Mouse (Mus musculus): ENCODE data around the gene Als2cr12.
"Not testable (repeated sequence)": the region's sequence is repeated elsewhere in the genome, so short reads cannot be mapped to it uniquely, and the experiment has no call there.

The Als2cr12 gene

DNA sequence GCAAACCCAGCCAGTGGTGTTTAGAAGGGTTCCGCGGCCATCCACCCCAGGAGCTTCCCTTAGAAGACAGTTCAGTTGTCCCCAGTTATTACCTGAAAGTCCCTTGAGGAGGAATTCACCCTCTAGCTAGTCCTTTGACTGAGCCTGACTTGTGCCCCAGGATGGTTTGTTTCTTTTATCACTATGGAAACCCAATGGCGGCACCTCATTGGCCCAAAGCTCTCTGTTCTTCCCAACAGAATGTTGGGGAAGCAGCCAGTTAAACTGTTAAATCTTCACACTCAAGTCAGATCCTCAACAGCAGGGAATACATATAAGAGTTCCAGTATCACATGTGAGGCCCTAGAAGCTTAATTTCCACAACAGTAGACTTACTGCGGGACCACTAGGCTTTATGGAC lies at the start of gene Als2cr12:
Als2cr12 (minus strand) TSS at position 180 of the 400 bp plus-strand sequence.
- not testable (repeated sequence) for DNase-seq (ENCODE audit: low spot score in 2 of 2)

DNA sequence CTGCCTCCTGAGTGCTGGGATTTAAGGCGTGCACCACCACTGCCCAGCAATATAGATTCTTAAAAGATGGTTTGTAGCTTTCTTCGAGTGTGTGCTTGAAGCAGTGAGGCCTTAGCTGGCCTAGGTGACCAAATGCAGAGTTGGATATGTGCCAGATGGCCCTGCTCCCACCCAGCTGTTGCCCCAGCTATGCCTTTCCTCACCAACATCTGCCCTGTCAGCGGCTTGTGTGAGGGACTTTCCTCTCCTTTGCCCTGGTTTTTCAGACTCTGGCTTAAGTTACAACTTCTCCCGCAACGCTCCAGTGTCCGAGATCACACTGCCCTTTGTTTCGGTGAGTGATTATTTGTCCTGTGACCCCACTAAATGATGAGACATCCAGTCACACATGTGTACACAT lies 48.9 kb upstream of the Als2cr12 start:
- DNase-seq (ENCODE audit: low spot score in 2 of 2) = no peak

DNA sequence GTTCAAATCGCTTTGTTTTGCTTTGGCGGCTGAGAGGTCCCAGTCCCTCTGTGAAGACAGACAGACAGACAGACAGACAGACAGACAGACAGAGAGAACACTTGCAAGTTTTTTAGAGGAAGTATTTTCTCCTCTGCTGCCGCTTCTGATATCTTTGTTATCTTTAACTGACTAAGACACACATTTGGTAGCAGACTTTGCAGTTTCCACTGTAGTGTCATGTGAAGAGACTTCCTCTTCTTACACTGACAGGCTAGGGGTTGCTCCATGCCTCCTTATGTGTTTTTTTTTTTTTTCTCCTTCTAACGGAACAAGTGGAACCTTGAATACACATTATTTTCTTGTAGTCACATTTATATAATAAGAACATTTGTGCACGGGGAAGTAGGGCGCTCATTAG lies 47.5 kb upstream of the Als2cr12 start:
- DNase-seq (ENCODE audit: low spot score in 2 of 2) = no peak

DNA sequence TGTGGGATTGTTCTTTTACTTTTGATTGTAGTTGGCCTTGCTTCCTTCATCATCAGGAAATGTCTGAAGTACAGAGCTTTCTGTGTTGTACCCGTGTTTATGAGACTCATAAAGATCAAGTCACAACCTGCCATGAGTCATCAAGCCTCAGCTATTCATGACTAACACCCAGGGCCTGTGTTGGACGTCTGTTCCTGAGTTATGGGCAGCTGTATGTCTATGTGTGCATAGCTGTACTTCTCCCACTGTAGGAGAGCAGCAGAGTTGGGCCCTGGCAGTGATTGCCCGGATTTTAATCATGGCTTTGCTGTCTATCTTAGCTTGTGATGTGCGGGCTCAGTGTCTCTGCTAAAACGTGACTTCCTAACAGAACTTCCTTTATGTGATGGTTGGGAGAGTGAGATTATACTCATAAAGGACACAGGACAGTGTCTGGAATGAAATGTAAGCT lies 46.8 kb upstream of the Als2cr12 start:
- DNase-seq (ENCODE audit: low spot score in 2 of 2) = no peak

DNA sequence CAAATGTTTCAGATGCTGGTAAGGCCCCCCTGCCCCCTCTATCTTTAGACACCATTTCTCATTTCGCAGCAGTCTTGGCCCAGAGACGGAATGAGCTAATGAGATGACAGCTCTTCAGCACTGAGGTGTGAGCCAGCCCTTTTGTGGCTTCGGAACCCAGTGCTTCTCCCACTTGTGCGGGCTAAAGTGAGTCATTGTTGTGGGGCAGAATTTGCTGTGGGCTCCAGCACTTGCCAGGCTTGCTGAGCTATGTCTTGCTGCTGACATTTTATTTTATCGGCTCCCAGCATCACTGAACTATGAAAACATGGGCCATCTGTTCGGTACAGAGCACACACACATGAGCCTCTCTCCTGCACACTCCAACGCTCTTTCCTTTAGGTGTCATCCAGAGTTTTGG lies 43.7 kb upstream of the Als2cr12 start:
- peak; percentile 26 to 41 for DNase-seq (ENCODE audit: low spot score in 2 of 2)

DNA sequence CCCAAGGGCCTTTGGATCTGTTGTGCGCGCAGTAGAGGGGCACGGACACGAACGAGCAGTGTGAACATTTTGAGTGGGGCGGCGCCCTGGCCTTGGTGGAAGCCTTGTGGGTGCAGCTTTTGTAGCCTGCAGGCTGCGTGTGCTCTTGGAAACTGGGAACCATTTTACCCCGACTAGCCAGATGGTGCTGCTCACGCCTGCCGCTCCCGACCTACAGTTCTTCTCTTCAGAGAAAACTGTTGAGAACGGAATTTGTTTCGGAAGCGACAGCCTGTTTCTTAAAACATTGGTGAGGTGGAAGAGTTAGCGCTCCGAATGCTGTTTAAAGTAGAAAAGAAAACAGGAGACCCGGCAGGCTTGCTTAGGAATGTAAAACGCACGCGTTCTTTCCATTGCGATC lies 41.2 kb upstream of the Als2cr12 start:
- DNase-seq (ENCODE audit: low spot score in 2 of 2) = peak; percentile 28 to 43

DNA sequence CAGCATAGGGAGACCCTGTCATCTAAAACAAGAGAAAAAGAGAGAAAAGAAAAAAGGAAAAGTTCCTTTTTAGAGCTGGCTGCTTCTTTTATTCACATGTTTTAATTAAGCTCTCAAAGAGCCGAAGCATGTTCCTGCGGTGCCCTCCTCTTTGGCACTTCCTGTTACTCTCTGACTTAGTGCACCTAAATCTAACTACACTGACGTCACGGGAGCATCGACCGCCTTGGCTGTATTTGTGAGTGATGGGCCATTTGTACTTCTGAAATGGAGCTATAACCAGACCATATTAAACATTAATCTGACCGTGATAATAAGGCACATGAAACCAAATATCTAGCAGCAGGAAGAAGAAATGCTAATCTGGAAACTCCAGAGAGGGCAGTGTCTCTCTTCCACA lies 40.2 kb upstream of the Als2cr12 start:
- DNase-seq (ENCODE audit: low spot score in 2 of 2) = no peak

DNA sequence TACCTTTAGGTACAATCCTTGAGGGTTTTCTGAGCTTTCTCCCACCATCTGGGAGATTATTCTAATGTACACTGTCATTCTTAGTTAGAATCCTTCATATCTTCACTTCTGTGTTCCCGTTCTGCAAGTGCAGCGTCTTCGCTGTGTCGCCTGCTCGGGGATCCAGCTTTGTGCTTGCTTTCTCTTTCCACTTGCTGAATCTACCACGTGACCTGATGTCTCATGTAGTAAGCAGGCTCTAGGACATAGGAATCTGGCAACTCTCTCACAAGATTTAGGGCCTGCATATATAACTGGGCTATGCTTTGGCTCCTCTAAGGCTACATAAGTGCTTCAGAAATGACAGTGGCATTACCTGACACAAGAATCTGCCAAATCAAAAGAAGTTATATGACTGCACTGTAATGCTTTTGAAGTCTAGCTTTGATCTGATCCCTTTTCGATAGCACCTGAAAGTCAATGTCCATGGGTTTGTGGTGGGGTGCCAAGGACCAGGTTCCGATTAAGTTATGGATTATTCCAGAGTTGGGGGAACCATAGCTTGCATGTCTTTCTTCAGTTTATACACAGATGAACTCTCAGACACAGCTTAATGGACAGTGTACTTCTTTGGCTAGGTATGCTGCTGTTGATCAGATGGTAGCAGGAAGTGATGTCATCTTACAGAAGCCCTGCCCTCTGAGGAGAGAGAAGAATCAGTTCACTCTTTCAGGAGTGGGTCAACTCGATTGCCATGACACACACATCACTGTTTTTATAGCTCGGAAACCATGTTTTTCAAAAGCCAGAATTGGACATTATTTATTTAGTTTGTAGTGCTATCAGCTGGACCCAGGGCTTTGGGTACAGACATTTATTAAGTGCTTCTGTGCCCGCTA lies 38.5 kb upstream of the Als2cr12 start:
- no peak for DNase-seq (ENCODE audit: low spot score in 2 of 2)

DNA sequence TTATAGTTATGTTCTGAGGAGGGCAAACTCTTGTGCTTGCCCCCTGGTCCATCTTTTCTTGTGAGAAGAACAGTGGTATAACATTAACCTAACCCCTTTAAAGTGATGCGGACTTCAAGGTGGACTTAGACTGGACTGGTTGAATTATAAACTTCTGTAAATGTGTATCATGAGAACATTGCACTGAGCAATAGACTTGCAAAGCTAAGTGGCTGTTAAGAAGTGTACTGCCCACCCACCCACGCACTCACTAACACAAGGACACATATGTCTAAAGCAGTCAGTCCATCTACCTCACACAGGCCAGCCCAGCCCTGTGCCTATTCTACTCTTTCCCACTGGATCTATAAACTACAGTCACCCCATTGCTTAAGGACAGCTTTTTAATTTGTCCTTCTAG lies 37.8 kb upstream of the Als2cr12 start:
- no peak for DNase-seq (ENCODE audit: low spot score in 2 of 2)

DNA sequence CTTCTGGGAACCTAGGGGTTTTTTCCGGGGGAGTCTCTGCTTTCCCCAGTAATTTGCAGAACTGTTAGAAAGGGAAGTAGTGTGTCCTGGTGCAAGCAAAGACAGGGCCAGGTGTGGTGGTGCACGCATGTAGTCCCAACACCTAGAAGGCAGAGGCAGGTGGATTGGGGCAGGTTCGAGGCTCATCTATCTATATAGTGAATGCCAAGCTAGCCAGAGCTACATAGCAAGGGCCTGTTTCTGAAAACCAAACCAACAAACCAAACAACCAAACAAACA lies 32.7 kb upstream of the Als2cr12 start:
- DNase-seq (ENCODE audit: low spot score in 2 of 2) = no peak

DNA sequence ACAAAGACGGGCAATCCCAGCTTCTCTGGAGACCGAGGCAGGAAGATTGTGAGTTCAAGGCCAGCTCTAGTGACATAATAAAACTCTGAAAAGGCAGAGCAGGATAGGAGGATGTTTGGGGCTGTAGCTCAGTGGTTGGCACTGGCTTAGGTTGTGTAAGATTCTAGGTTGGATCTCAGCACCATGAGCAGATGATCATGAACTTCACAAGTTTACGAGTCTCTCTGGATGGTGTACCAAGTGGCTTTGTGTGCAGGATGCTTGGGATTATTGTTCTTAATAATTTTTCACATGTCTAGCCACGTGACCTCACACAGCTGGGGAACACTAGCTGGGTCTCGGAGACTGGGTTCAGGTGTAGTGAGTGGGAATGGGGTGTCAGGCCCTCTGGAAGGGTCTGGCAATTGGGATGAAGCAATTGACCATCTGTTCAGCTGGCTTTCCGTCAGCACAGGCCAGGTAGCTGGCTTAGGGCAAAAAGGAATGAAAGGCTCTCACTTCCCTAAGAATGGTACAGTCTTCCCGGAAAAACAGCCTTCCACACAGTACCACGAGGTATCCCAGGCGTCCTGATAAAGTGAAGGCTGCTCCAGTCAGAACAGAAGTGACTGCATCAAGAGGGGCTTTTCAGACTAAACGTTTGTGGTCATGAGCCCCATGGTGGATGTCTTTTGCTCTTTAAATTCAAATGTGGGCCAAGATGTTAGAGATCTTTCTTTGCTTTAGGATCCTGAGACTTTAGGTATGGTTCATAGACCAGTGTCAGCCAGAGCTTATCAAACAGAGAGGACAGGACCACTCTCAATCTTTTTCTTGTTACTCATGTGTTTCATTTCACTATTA lies 32.2 kb upstream of the Als2cr12 start:
- no peak for DNase-seq (ENCODE audit: low spot score in 2 of 2)

DNA sequence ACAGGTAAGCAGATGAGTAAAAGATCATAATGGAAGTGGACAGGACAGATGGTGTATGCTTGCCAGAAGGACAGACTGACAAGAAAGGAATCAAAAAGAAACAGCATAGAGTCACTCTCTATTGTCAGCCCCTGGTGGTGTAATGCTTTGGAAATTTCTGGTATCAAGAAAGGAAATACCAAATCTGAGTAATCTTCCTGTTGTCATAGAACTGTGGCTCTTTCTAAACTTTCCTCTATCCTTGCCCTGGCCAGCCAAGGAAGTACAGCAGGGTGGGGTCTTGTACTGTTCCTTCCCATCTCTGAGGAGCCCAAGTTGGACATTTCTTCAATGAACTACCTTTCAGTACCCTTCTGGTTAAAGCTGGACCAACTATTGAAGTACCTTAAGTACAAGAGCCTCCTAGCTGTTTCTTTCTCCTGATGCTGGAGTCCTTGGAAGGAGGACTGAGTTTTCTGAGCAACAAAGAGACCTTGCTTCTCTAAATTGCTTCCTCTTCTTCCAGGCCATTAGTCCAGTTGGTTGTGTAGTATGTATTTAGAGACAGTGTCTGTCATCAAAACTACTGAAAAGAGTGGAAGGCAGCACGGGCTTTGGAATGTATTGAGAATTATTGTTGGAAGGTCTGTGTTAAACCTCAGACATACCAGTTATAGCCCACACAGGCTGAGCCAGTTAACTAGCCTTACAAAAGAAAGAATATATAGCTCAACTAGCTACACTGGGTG lies 31.4 kb upstream of the Als2cr12 start:
- DNase-seq (ENCODE audit: low spot score in 2 of 2) = no peak

DNA sequence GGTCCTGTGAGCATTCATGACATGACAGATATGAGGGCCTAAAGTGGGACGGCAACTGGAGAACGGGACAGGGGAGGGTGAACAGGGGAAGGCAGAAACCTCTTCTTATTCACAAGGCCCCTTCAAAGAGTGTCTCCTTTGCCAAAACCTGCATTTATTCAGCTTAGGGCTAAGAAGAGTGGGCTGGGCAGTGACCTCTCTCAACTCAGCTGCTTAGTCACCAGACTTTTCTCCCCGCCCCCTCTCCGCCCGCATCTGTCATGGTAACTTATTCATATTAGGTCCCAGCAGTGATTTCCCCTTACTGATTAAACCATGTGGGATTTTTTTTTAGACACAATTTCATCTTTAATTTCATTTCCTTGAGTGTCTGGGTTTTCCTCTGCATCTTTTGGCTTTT lies 30.0 kb upstream of the Als2cr12 start:
- DNase-seq (ENCODE audit: low spot score in 2 of 2) = no peak

DNA sequence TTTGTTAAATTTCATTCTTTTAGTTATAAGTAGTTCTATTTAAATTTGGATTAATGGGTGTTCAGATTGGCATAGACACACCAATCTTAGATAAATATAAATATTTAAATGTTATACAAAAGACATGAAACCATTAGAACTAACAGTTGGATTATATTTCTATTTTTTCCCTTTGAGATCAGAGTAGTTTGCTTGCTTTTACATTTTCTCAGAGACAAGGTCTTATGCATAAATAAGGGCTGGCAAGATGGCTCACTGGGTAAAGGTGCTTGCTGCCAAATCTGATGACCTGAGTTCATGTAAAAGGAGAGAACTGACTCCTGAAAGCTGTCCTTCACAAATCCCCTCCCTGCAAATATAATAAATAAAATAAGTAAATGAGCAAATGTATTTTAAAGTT lies 29.3 kb upstream of the Als2cr12 start:
- DNase-seq (ENCODE audit: low spot score in 2 of 2) = no peak

DNA sequence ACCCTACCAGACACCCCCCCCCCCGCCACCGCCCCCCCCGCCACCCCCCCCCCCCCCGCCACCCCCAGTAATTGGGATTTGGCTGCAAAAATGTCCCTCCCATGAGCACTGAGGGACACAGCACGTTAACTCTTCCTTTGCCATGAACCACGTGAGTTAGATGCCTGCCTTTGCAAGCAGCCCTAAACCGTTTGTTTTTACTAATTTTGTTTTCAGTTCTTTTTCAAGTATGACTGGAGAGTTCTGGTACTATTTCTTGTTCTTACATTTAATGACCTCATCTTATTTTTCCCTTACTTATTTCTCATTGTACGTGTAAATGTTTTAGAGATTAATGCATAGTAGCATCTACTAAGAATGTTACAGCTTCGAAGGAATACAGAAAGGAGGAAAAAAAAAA lies 28.7 kb upstream of the Als2cr12 start:
- no peak for DNase-seq (ENCODE audit: low spot score in 2 of 2)

DNA sequence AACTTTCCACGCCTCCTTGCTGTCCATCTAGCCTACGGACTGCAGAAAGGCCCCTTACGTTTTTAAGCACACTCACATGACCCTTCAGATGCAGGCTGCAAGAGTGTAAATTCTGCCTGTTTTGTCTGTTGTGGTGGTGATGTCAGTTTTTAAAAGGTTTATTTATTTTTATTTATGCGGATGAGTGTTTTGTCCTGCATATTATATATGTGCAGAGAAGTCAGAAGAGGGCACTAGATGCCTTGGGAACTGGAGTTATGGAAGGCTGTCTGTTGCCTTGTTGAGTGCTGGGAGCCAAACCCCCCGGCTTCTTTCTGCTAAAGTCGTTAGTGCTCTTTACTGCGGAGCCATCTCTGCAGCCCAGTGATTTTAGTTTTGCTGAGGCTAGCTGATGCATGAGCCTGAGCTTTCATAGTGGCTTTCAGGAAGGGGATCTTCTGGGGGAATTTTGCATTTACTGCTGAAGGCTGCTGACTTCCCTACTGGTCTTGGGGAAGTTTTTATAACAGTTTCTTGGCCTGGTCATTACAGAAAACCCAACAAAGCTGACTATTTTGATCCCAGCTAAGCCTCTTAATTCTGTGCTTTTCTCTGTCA lies 28.1 kb upstream of the Als2cr12 start:
- no peak for DNase-seq (ENCODE audit: low spot score in 2 of 2)

DNA sequence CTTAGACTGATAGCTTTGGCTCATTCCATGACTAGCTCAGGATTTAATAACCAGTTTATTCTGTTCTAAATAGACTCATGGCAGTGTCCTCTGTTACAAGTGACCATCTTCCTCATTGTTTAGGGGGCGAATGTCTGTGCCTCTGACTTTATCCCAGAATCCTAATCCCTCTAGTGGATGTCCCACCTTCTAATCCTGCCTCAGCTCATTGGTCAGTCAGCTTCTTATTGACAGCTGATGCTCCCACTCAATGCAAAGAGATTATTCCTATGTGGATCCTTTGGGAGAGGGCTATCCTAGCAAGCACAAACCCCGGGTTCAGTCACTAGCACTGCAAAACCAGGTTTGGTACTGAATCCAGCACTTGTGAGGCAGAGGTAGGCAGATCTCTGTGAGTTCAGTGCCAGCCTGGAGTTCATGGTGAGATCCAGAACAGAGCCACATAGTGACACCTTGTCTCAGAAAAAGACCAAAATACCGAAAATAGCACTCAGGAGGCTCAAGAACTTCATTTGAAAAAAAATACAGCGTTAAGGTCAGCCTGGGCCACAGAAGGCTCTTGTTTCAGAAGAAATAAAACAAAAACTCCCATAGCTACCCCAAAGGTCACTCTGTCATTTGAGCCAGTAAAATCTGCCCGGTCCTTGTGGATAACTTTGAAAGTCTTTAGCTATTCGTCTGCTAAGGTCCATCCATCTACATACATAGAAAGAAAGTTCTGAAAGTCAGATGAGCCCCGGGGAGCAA lies 27.4 kb upstream of the Als2cr12 start:
- DNase-seq (ENCODE audit: low spot score in 2 of 2) = no peak

DNA sequence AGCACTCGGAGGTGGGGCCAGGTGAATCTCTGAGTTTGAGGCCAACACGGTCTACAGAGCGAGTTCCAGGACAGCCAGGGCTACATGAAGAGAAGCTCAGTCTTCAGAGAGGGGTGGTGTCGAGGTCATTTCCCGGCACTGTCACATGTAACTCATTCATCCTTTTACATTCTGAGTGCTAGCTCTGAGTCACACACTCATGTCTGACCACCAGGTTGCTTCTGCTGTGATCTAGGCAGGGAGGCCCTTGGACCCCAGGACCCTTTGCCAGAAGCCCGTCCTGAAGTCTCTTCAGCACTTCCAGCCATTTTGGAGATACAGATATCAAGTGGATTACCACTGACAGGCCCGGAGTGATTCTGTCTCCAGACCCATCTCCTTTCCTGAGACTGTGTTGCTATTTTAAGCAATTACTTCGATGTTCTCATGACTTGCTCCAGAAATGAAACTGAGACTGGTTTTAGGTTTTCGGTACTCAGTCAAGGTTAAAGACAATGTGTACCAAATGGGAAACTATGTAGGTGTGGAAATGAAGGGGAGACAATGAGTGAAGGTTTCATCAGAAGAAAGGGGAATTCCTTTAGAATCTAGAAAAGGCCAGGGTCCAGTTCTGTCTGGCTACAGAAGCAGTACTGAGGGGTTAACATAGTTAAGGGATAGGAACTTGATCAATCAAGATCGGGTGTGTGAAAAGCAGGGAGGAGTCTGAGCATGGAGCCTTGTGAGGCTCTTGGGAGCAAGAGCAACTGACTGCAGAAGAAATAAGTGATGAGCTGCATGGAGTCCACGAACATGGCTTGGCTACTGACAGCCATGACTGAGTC lies 26.5 kb upstream of the Als2cr12 start:
- no peak for DNase-seq (ENCODE audit: low spot score in 2 of 2)

DNA sequence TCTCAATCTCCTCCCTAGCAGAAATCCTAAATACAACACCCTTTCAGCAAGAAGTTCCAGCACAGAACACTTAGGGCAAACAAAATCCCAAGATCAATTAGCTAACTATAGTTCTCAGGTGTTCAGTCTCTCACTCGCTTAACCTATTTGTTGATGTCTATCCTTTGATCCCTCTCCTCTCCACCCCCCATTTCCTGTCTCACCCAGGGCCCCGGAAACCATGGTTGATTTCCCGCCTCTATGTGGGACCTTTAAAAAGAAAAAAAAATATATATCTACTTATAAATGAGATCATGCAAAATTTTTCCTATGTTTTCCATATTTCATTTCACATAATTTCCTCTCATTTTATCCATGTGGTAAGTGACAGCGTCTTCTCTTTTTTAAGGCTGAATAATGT lies 25.2 kb upstream of the Als2cr12 start:
- no peak for DNase-seq (ENCODE audit: low spot score in 2 of 2)

DNA sequence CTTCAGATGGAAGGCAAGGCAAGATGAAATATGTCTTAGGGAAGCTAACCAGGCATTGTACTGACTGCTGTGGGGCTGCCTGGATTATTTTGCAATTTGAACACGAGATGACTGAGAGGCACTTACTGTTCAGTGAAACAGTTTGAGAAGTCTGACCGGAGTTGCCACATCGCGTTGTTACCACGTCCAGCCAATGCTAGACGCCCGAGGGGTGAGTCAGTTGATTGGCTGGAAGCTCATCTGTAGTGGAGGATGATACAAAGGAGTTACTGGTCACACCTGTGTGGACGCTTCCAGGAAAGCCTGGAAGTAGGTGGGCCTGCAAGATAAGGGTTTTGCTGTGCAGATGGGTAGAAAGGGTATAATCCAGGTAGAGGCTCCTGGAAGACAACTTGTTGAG lies 24.3 kb upstream of the Als2cr12 start:
- DNase-seq (ENCODE audit: low spot score in 2 of 2) = no peak

All from frontal cortex, postnatal 25 days (tissue).